Mouse (Mus musculus) bone marrow macrophage, adult 2 months (primary cell): ENCODE results near the gene Sipa1l3.

ENCODE experiments used
- CTCF ChIP-seq: IDR thresholded peaks from 2 replicates; pipeline ENCODE4 v1.5.1; 2012; ENCODE audit warnings: low read depth, mild to moderate bottlenecking, low read length, moderate library complexity
- POLR2A ChIP-seq: IDR thresholded peaks from 2 replicates; pipeline ENCODE4 v1.6.1; 2012; ENCODE audit warnings: mild to moderate bottlenecking, low read depth, low read length, borderline replicate concordance

- TF ChIP-seq POLR2A (no peak), CTCF (no peak)
Observed at GRCm38 (mm10) chr7:29520794-29521193, 2.4 kb upstream of the Sipa1l3 start.
